Mouse (Mus musculus): ENCODE data around the gene Rab4a. TPM values are rescaled to one million over a fixed set of nuclear protein-coding genes. Genes with fewer than 3 reads are reported as not detected.

The Rab4a gene
- polyA plus RNA-seq, 1 experiment from 2014 or later: 47.5 TPM

DNA sequence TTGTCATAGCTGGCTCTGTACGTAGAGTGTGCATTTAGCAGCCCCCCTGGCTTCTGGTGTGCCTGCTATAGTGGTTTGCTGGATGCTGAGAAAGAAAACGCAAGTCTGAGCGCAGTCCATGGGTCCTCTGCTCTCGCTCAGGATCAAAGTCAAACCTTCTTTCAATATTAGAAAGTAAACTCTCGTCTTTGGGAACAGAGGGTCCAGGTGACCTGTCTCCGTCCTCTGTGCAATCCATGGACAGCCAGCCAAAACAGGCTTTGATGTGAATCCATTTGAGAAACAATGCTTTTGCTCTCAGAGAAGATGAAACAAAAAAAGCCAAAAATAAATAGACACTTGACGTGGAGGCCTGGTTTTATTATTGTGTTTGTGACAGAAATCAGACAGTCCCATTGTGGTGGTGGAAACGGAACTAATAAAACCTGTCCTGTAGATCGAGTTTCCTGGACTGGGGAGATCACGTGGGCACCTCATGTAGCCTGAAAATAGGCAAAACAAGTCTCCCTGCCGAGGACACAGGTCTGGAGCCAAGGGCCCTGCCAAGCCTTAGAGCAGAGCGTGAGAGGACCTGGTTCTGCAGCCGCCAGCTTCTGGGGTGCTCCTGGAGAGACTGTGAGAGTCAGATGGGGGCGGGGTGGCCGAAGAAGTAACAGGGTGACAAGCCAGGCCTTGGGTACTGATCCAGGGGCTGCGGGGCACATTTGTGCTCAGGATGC, 7.5 kb downstream of the Rab4a start:
- no peak overlapping the region for H3K9ac ChIP-seq
- H3K36me3 ChIP-seq: peaks cover 5% of the 10 kb centered on the region; the same call in 1 of the 2 replicates
- H3K27me3 ChIP-seq: no peaks in the 10 kb centered on the region
- no peak for ATAC-seq (ENCODE audit: insufficient number of reproducible peaks, low FRiP score, low TSS enrichment, low read depth)
- peaks cover 7% of the 10 kb centered on the region; the same call in 1 of the 2 replicates for H3K4me1 ChIP-seq
- 64% methylated on average over 16 of the region's 16 CpGs for WGBS
- no peak overlapping the region for H3K27ac ChIP-seq (replicated peaks)
- H3K4me2 ChIP-seq (replicated peaks): no peak overlapping the region
- H3K4me3 ChIP-seq (replicated peaks): no peak overlapping the region
- H3K9me3 ChIP-seq (replicated peaks): no peaks in the 10 kb centered on the region

DNA sequence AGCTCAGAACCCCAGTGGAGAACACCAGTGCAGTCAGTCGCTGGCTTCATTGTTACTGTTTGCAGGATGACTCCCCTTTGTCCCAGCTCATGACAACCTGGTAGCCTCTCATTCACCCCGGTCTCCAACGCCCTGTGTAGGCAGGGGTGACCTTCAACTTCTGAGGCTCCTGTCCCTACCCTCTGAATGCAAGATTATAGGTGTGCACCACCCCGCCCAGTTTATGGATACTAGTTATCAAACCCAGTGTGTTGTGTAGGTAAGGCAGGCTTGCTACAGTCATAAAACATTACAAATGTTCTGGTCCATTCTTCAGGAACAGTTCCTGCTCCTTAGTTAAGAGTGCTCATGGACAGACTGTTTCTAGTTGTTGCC, 8.1 kb downstream of the Rab4a start:
- WGBS: 84% methylated on average over 4 of the region's 4 CpGs
- no peak overlapping the region for H3K4me2 ChIP-seq (replicated peaks)

DNA sequence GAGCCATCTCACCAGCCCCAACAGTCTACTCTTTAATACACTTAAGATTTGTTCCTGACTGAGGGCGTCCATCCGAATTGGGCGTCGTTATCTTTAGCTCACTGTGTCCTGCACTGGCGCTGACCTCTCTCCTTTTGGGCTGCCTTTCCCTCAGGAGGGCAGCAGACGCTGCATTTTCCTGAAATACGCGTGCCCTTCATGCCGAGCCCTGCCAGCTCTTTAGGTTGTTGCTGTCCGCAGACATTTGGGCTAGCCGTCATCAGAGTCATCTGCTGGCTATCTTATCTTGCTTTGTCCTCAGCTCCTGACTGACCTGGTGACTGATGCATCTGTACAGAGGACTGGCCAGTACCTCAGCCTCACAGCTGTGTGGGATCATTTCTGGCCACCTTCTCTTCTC, 9.5 kb downstream of the Rab4a start:
- no peak for ATAC-seq (ENCODE audit: insufficient number of reproducible peaks, low FRiP score, low TSS enrichment, low read depth)
- no peak overlapping the region for H3K27ac ChIP-seq (replicated peaks)
- H3K27me3 ChIP-seq: no peaks in the 10 kb centered on the region
- no peaks in the 10 kb centered on the region for H3K9me3 ChIP-seq (replicated peaks)
- H3K36me3 ChIP-seq: peaks cover 6% of the 10 kb centered on the region; the same call in 1 of the 2 replicates
- H3K4me1 ChIP-seq: peaks cover 7% of the 10 kb centered on the region; the same call in 1 of the 2 replicates
- H3K4me2 ChIP-seq (replicated peaks): no peak overlapping the region
- 91% methylated on average over 11 of the region's 11 CpGs for WGBS
- H3K9ac ChIP-seq: no peak overlapping the region
- H3K4me3 ChIP-seq (replicated peaks): no peak overlapping the region

More for the DNA sequence above, 8.1 kb downstream of the Rab4a start:
- Histone ChIP-seq H3K4me3 (replicated peaks) (no peak overlapping the region), H3K27ac (replicated peaks) (no peak overlapping the region), H3K9me3 (replicated peaks) (no peaks in the 10 kb centered on the region), H3K36me3 (peaks cover 5% of the 10 kb centered on the region; the same call in 1 of the 2 replicates), H3K27me3 (no peaks in the 10 kb centered on the region), H3K4me1 (peaks cover 7% of the 10 kb centered on the region; the same call in 1 of the 2 replicates), H3K9ac (no peak overlapping the region)
- no peak for ATAC-seq (ENCODE audit: insufficient number of reproducible peaks, low FRiP score, low TSS enrichment, low read depth)

DNA sequence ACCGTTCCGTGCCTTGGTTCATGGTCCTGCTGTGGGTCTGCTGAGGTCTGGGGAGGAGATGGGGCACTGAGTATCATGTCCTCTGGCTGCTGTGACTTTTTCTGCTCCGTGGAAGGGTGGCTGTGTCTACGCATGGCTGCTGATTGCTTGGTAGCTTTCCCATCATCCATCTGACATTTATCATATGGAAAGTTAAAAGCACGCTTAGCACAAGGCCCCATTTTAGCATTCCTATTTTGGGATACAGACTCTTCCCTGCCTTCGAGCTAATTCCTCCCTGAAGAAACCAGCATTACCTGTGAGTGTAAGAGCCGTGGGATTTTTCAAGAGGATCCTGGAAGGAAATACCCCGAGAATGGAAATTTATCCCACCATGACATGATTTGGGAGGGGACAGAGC, 11.2 kb downstream of the Rab4a start:
- 78% methylated on average over 8 of the region's 8 CpGs for WGBS

DNA sequence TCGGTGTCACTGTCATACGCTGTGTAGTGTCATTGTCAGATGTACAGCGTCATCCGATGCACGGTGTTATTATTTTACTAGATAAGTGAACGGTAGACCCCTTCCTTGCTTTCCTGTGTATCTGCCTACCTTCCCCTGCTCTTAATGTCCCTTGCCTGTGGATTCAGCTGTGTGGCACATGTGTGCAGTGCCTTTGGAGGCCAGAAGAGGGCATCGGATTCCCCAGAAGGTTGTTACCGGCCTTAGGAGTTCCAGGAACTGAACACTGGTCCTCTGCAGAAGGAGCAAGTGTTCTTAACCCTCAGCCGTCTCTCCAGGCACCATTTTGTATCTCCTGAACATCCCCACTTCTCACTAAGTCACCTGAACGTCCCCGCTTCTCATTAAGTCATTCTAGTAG, 12.0 kb downstream of the Rab4a start:
- Histone ChIP-seq H3K36me3 (peaks cover 10% of the 10 kb centered on the region), H3K27ac (replicated peaks) (no peak overlapping the region), H3K9me3 (replicated peaks) (no peaks in the 10 kb centered on the region), H3K4me2 (replicated peaks) (no peak overlapping the region), H3K27me3 (no peaks in the 10 kb centered on the region), H3K9ac (no peak overlapping the region), H3K4me1 (peaks cover 7% of the 10 kb centered on the region; the same call in 1 of the 2 replicates), H3K4me3 (replicated peaks) (no peak overlapping the region)
- 90% methylated on average over 11 of the region's 11 CpGs for WGBS
- ATAC-seq (ENCODE audit: insufficient number of reproducible peaks, low FRiP score, low TSS enrichment, low read depth): no peak

More for the DNA sequence above, 11.2 kb downstream of the Rab4a start:
- H3K36me3 ChIP-seq: peaks cover 9% of the 10 kb centered on the region; the same call in 1 of the 2 replicates
- H3K4me2 ChIP-seq (replicated peaks): no peak overlapping the region
- H3K4me3 ChIP-seq (replicated peaks): no peak overlapping the region
- no peak overlapping the region for H3K9ac ChIP-seq
- H3K27me3 ChIP-seq: no peaks in the 10 kb centered on the region
- ATAC-seq (ENCODE audit: insufficient number of reproducible peaks, low FRiP score, low TSS enrichment, low read depth): no peak
- no peak overlapping the region for H3K27ac ChIP-seq (replicated peaks)
- no peaks in the 10 kb centered on the region for H3K9me3 ChIP-seq (replicated peaks)
- H3K4me1 ChIP-seq: peaks cover 7% of the 10 kb centered on the region; the same call in 1 of the 2 replicates

DNA sequence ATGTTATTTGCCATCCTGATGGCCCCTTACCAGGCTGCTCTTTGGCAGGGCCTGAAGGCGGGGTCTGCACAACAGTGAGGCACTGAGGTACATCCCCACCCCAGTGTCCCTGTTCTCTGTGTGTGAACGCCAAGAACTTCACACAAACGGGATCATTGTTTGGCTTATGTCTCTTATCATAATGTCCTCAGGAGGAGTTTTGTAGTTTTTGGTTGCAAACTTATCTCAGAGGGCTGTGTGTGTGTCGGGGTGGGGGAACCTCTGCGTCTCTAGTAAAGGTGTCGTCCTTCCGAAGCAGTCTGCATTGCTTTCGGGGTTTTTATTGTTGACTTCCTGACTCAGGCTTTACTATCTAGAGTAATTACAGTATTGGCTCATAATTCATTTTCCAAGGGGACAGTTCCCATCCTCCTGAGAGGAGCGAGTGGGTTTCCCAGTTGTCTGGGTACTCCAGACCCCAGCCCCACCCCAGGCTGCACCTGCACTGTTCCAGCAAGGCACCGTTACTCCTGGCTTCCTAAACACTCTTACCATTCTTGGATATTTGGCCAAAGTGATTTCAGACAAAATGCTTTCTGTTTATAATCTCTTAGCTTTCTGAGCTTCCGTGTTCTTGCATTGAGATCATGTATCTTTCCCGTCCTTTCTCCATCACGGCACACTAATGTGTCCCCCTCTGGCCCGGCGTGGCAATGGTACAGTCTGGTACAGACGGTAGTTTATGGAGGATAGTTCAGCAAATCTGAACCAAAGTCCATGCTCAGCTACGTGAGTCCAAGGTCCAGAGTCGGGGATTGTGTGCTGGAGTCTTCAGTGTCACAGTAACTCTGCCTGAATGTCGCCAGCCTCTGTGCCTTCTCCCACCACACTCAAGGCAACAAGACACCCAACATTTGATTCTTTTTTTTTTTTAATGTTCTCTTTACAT, 14.2 kb downstream of the Rab4a start:
- Histone ChIP-seq H3K4me3 (replicated peaks) (no peak overlapping the region), H3K9me3 (replicated peaks) (0 out of 2 replicates have a peak, but pooled peaks cover 2% of the 10 kb centered on the region), H3K9ac (no peak overlapping the region), H3K4me2 (replicated peaks) (no peak overlapping the region), H3K36me3 (peaks cover 20% of the 10 kb centered on the region), H3K27me3 (no peaks in the 10 kb centered on the region), H3K4me1 (no peaks in the 10 kb centered on the region), H3K27ac (replicated peaks) (no peak overlapping the region)
- WGBS: 88% methylated on average over 19 of the region's 19 CpGs
- ATAC-seq (ENCODE audit: insufficient number of reproducible peaks, low FRiP score, low TSS enrichment, low read depth): no peak

DNA sequence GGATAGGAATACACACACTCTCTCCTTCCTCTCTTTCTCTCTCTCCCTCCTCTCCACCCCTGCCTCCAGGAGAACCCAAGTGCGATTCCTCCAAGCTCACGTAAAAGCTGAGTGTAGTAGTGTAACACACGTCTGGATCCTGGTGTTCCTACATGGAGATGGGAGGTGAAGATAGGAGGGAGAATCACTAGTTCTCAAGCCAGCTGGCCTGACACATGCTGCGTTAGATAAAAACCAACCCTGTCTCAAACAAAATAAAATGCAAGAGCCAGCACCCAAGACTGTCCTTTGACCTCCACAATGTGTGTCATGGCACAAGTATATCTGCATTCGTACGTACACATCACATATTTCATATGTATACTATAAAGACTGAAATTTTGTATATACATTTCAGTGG, 15.0 kb downstream of the Rab4a start:
- 95% methylated on average over 6 of the region's 6 CpGs for WGBS
- no peak for ATAC-seq (ENCODE audit: insufficient number of reproducible peaks, low FRiP score, low TSS enrichment, low read depth)

DNA sequence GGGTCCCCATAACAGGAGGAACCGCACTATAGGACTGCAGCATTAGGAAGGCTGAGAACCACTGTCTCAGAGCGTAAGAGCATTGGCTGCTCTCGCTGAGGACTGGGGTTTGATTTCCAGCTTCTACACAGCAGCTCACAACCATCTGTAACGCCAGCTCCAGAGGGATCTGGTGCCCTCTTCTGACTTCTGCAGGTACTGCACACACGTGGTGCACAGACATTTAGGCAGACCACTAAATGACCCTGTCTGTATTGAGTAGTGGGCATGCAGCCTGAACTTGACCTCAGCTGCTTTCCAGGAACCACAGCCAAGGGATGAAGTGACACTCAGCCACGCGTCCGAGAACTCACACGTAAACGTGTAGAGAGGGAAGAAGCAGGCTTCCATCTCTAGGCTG, 17.3 kb downstream of the Rab4a start:
- no peak for ATAC-seq (ENCODE audit: insufficient number of reproducible peaks, low FRiP score, low TSS enrichment, low read depth)
- no peak overlapping the region for H3K4me3 ChIP-seq (replicated peaks)
- H3K27me3 ChIP-seq: no peaks in the 10 kb centered on the region
- no peaks in the 10 kb centered on the region for H3K4me1 ChIP-seq
- peaks cover 42% of the 10 kb centered on the region for H3K36me3 ChIP-seq
- 96% methylated on average over 10 of the region's 10 CpGs for WGBS
- no peak overlapping the region for H3K9ac ChIP-seq
- 0 out of 2 replicates have a peak, but pooled peaks cover 2% of the 10 kb centered on the region for H3K9me3 ChIP-seq (replicated peaks)
- no peak overlapping the region for H3K4me2 ChIP-seq (replicated peaks)
- H3K27ac ChIP-seq (replicated peaks): no peak overlapping the region

More for the DNA sequence above, 15.0 kb downstream of the Rab4a start:
- no peak overlapping the region for H3K4me2 ChIP-seq (replicated peaks)
- no peak overlapping the region for H3K9ac ChIP-seq
- H3K4me1 ChIP-seq: no peaks in the 10 kb centered on the region
- 0 out of 2 replicates have a peak, but pooled peaks cover 2% of the 10 kb centered on the region for H3K9me3 ChIP-seq (replicated peaks)
- no peak overlapping the region for H3K4me3 ChIP-seq (replicated peaks)
- no peaks in the 10 kb centered on the region for H3K27me3 ChIP-seq
- peaks cover 24% of the 10 kb centered on the region for H3K36me3 ChIP-seq
- no peak overlapping the region for H3K27ac ChIP-seq (replicated peaks)

DNA sequence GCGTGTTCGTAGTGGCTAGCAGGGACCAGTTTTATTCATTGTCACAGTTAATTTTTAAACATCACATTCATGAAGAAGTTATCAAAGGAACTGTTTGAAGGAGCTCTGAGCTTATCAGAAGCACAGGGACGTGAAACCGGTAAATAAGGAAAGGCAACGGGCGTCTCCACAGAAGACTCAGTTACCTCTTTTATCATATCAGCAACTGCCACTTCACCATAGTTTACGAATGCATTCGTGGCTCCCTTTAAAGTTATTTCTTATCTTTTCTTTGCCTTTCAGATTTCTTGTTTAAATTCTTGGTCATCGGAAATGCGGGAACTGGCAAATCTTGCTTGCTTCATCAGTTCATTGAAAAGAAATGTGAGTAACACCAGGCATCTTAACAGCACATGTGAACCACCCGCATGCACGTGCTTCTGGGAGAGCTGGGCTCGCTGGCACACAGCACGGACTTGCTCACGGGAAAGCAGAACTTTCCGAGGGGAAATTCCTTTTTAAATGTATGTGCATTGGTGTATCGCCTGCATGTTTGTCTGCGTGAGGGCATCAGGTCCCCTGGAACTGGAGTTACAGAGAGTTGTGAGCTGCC, 17.8 kb downstream of the Rab4a start:
- Histone ChIP-seq H3K27ac (replicated peaks) (no peak overlapping the region), H3K27me3 (no peaks in the 10 kb centered on the region), H3K4me3 (replicated peaks) (no peak overlapping the region), H3K36me3 (peaks cover 48% of the 10 kb centered on the region), H3K4me2 (replicated peaks) (no peak overlapping the region), H3K4me1 (no peaks in the 10 kb centered on the region), H3K9me3 (replicated peaks) (0 out of 2 replicates have a peak, but pooled peaks cover 2% of the 10 kb centered on the region), H3K9ac (no peak overlapping the region)
- WGBS: 83% methylated on average over 18 of the region's 18 CpGs
- no peak for ATAC-seq (ENCODE audit: insufficient number of reproducible peaks, low FRiP score, low TSS enrichment, low read depth)

DNA sequence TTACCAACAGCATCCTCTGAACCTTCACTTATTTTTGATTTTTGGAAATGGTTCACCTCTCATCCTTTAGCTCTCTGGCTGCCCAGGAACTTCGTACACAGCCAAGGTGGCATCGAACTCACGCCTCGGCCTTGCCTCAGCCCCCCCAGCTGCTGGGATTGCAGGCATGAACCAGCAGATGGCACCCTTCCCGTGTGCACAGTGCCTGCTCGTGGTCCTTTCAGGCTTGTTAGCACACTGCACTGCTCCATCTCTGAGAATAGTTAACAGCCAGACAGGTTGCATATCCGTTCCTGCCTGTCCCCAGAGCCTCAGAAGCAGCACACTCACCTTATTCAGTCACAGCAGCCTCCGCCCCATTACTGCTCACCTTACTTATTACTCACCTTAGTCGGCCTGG, 20.2 kb downstream of the Rab4a start:
- H3K27me3 ChIP-seq: no peaks in the 10 kb centered on the region
- no peak overlapping the region for H3K9ac ChIP-seq
- H3K4me3 ChIP-seq (replicated peaks): no peak overlapping the region
- H3K4me2 ChIP-seq (replicated peaks): no peak overlapping the region
- no peak overlapping the region for H3K27ac ChIP-seq (replicated peaks)
- ATAC-seq (ENCODE audit: insufficient number of reproducible peaks, low FRiP score, low TSS enrichment, low read depth): no peak
- 0 out of 2 replicates have a peak, but pooled peaks cover 2% of the 10 kb centered on the region for H3K9me3 ChIP-seq (replicated peaks)
- H3K4me1 ChIP-seq: no peaks in the 10 kb centered on the region
- WGBS: 51% methylated on average over 9 of the region's 9 CpGs
- peaks cover 63% of the 10 kb centered on the region for H3K36me3 ChIP-seq

DNA sequence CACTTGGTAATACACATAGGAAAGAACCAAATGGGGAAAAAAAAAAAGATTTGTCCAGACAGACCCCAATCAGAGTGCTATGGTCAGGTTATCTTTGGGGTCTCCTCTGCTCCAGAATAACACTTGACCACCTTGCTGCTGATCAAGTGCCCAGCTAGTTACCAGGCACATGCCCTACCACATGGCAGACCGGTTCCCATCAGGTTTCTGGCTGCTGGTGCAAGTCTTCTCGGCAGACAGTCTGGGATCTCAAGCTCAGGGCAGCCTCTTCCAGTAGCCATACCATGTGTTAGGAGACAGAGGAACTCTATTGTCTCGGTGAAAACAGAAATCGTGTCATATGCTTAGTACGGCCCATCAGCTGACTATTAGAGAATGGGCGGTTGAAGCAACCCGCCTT, 21.0 kb downstream of the Rab4a start:
- H3K4me2 ChIP-seq (replicated peaks): no peak overlapping the region
- WGBS: 88% methylated on average over 7 of the region's 7 CpGs
- no peaks in the 10 kb centered on the region for H3K27me3 ChIP-seq
- 0 out of 2 replicates have a peak, but pooled peaks cover 2% of the 10 kb centered on the region for H3K9me3 ChIP-seq (replicated peaks)
- no peak overlapping the region for H3K4me3 ChIP-seq (replicated peaks)
- H3K4me1 ChIP-seq: no peaks in the 10 kb centered on the region
- no peak overlapping the region for H3K27ac ChIP-seq (replicated peaks)
- peaks cover 69% of the 10 kb centered on the region for H3K36me3 ChIP-seq
- H3K9ac ChIP-seq: no peak overlapping the region
- no peak for ATAC-seq (ENCODE audit: insufficient number of reproducible peaks, low FRiP score, low TSS enrichment, low read depth)
